Mouse (Mus musculus) midbrain, embryonic 11.5 days (tissue): ENCODE measurements around the gene Grtp1. TPM values are rescaled to one million over a fixed set of nuclear protein-coding genes. Genes with fewer than 3 reads are reported as not detected.

Experiments
- ATAC-seq: fragments of 200-750 bp; cut with Nextera tagmentation; 2 replicates; pipeline ENCODE4 v1.8.0; 2017; ENCODE audit warnings: moderate TSS enrichment, moderate library complexity; ENCODE audit not compliant: low FRiP score
- DNase-seq: peaks from one replicate; pipeline ENCODE4 v3.0.0; 2015; ENCODE audit warnings: low spot score; ENCODE audit errors: missing footprints
- H3K27ac ChIP-seq: fragments of 300-500 bp; sonication (generic); 2 replicates; pipeline ENCODE4 v1.5.1; 2014; ENCODE audit warnings: low read depth, low read length
- H3K27me3 ChIP-seq: fragments of 300-500 bp; sonication (generic); 2 replicates; pipeline ENCODE4 v1.6.1; 2014; ENCODE audit warnings: mild to moderate bottlenecking, low read length, moderate library complexity, mixed read lengths; ENCODE audit not compliant: control insufficient read depth, insufficient read depth
- H3K36me3 ChIP-seq: fragments of 300-500 bp; sonication (generic); 2 replicates; pipeline ENCODE4 v1.6.1; 2014; ENCODE audit warnings: mild to moderate bottlenecking, low read length, moderate library complexity, mixed read lengths; ENCODE audit not compliant: control insufficient read depth, insufficient read depth
- H3K4me1 ChIP-seq: fragments of 300-500 bp; sonication (generic); 2 replicates; pipeline ENCODE4 v1.6.1; 2014; ENCODE audit warnings: low read length; ENCODE audit not compliant: control insufficient read depth, insufficient read depth
- H3K4me2 ChIP-seq: fragments of 300-500 bp; sonication (generic); 2 replicates; pipeline ENCODE4 v1.6.1; 2014; ENCODE audit warnings: mild to moderate bottlenecking, moderate library complexity
- H3K4me3 ChIP-seq: fragments of 300-500 bp; sonication (generic); 2 replicates; pipeline ENCODE4 v1.5.1; 2014; ENCODE audit warnings: low read depth, low read length
- H3K9ac ChIP-seq: fragments of 300-500 bp; sonication (generic); 2 replicates; pipeline ENCODE4 v1.6.1; 2014; ENCODE audit warnings: low read length
- H3K9me3 ChIP-seq: fragments of 300-500 bp; sonication (generic); 2 replicates; pipeline ENCODE4 v1.6.1; 2016; ENCODE audit warnings: low read length; ENCODE audit not compliant: control insufficient read depth
- WGBS: fragments of 180-500 bp; shearing (Covaris S2); extraction: QIAGEN DNeasy Blood & Tissue Kit; methylation state at CpG from one replicate; pipeline ENCODE4 v1.1.7; 2014; 5-methylcytosine and 5-hydroxymethylcytosine counted together
- polyA plus RNA-seq: library from polyadenylated mRNA; unstranded; fragments of >200 nt; fragmentation: Nextera tagmentation; extraction: Ambion mirVana; gene quantifications from 2 replicates; pipeline ENCODE4 v1.2.1, GENCODE M21; 2014

Gene Grtp1
- 20.9 and 22.0 TPM in 2 replicates for polyA plus RNA-seq

DNA sequence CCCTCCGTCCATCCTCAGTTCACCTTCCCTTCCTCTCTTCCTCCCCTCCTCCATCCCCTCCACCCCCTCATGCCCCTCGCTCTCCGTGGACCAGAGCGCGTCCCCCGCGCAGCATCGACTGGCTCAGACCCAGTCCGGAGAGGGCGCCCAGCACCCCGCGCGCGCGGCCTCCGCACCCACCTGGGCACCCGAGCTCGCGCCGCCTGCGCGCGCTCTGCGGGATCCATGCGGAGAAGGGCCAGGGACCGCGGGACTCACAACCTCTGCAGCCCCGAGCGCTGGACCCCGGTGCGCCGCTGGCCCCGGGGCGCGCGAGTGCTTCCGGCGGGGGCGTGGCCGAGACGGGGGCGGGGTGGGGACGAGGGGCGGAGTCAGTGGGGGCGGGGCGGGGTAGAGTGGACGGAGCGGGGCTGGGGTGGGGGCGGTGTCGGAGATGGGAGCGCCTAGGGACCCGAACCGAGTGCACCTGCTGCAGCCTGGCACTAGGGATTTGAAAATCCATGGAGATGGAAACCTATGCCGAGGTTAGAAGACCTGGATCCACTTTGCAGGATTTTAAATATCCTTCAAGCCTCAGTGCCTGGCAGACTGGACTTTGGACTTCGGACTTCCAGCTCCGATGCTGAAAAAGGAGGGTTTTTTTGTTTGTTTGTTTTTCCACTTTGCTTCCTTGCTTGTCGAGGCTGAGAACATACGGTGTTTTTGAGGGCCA, at the start of gene Grtp1:
TSS of gene Grtp1 (minus strand) at position 320 of the 712 bp plus-strand sequence.
- ATAC-seq: peak; percentile 87
- H3K4me1 ChIP-seq: peaks cover 6% of the 10 kb centered on the region; the same call in 1 of the 2 replicates
- DNase-seq: peak; percentile 95
- WGBS: 1% methylated on average over 58 of the region's 58 CpGs
- H3K4me3 ChIP-seq: peak within 1 kb of the TSS; percentile 78
- no peak within 1 kb of the TSS for H3K27ac ChIP-seq
- peak within 1 kb of the TSS; percentile 90 for H3K4me2 ChIP-seq
- H3K9me3 ChIP-seq: no peaks in the 10 kb centered on the region
- peak within 1 kb of the TSS; percentile 74 for H3K9ac ChIP-seq
- H3K36me3 ChIP-seq: no peaks in the 10 kb centered on the region
- peaks cover 22% of the 10 kb centered on the region for H3K27me3 ChIP-seq

- no peak for DNase-seq
- H3K27ac ChIP-seq: no peak overlapping the region
- no peaks in the 10 kb centered on the region for H3K27me3 ChIP-seq
- no peak for ATAC-seq
- no peak overlapping the region for H3K9ac ChIP-seq
- no peaks in the 10 kb centered on the region for H3K9me3 ChIP-seq
- WGBS: 91% methylated on average over 11 of the region's 11 CpGs
- no peak overlapping the region for H3K4me3 ChIP-seq
- no peak overlapping the region for H3K4me2 ChIP-seq
- no peaks in the 10 kb centered on the region for H3K36me3 ChIP-seq
- H3K4me1 ChIP-seq: no peaks in the 10 kb centered on the region
Measured at GRCm38 (mm10) chr8:13244343-13244880, 44.0 kb upstream of the Grtp1 start.

DNA sequence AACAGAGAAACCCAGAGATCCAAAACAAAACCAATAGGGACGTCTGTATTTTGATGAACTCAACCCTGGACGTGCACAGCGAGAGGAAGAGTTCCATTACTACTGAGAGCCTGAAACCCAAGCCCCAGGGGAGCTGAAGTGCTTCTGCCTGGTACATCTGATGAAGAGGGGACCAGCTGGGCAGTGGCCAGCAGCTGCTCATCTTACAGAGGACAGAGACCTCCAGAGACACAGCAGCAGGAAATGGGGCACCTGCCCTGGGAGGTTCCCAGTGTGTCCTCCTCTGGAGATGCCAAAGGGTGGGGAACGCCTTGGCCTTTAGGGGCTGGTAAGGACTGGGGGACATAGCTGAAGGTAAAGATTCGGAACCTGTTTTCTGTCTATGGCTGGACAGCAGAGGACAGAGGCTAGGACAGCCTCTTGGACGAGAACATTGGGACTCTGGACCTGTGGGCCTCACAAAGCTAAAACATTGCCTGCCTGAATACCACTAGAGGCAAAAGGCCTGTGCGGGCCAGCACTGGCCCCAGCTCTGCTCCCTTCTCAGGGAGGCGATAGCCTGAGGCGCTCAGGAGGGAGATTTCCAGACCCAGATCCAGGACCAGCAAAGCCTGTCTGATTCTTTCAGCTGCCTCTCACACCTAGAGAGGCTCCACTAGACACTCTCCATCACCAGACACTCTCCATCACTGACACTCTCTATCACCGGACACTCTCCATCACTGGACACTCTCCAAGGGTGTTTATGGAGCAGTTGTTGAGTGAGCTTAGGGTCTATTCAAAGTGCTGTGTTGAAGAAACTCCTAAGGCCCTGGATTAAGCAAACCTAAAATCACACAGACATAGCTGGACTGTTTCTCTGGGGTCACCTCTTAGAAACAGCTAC, 42.8 kb upstream of the Grtp1 start:
- H3K4me2 ChIP-seq: no peak overlapping the region
- no peaks in the 10 kb centered on the region for H3K4me1 ChIP-seq
- no peaks in the 10 kb centered on the region for H3K36me3 ChIP-seq
- no peak overlapping the region for H3K27ac ChIP-seq
- no peak overlapping the region for H3K9ac ChIP-seq
- DNase-seq (no peak), ATAC-seq (no peak)
- WGBS: 89% methylated on average over 10 of the region's 10 CpGs
- H3K27me3 ChIP-seq: no peaks in the 10 kb centered on the region
- H3K9me3 ChIP-seq: no peaks in the 10 kb centered on the region
- no peak overlapping the region for H3K4me3 ChIP-seq

GRCm38 (mm10) chr8:13240691-13241090, 40.3 kb upstream of the Grtp1 start:
- H3K4me3 ChIP-seq: no peak overlapping the region
- ATAC-seq (no peak), DNase-seq (no peak)
- no peak overlapping the region for H3K9ac ChIP-seq
- WGBS: 80% methylated on average over 7 of the region's 7 CpGs
- H3K36me3 ChIP-seq: no peaks in the 10 kb centered on the region
- no peaks in the 10 kb centered on the region for H3K27me3 ChIP-seq
- H3K9me3 ChIP-seq: no peaks in the 10 kb centered on the region
- no peak overlapping the region for H3K4me2 ChIP-seq
- no peak overlapping the region for H3K27ac ChIP-seq
- H3K4me1 ChIP-seq: no peaks in the 10 kb centered on the region

GRCm38 (mm10) chr8:13240055-13240454, 39.6 kb upstream of the Grtp1 start:
- no peak overlapping the region for H3K27ac ChIP-seq
- WGBS: 94% methylated on average over 9 of the region's 9 CpGs
- no peaks in the 10 kb centered on the region for H3K9me3 ChIP-seq
- no peaks in the 10 kb centered on the region for H3K27me3 ChIP-seq
- no peaks in the 10 kb centered on the region for H3K4me1 ChIP-seq
- no peaks in the 10 kb centered on the region for H3K36me3 ChIP-seq
- ATAC-seq (no peak), DNase-seq (no peak)
- no peak overlapping the region for H3K4me3 ChIP-seq
- no peak overlapping the region for H3K9ac ChIP-seq
- no peak overlapping the region for H3K4me2 ChIP-seq

DNA sequence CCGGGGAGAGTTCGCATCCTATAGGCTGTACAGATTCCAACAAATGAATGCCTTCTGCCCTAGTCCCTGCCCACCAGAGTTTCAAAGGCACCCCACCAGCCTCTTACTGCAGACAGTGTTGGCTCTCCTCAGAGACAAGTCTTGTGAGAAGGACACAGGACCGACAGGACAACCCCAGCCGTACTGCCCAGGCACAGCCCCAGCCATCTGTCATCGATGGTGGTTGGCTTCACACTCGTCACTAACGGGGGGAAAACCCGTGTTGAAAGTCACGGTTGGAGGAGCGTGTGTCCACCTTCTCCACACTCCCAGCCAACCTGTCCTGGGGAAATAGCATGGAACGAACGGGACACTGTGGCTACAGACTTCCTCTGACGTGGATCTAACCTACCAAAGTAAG, 34.4 kb upstream of the Grtp1 start:
- Histone ChIP-seq H3K4me2 (no peak overlapping the region), H3K36me3 (no peaks in the 10 kb centered on the region), H3K4me3 (no peak overlapping the region), H3K9me3 (no peaks in the 10 kb centered on the region), H3K4me1 (no peaks in the 10 kb centered on the region), H3K27ac (no peak overlapping the region), H3K9ac (no peak overlapping the region), H3K27me3 (no peaks in the 10 kb centered on the region)
- 90% methylated on average over 13 of the region's 13 CpGs for WGBS
- DNase-seq (no peak), ATAC-seq (no peak)

DNA sequence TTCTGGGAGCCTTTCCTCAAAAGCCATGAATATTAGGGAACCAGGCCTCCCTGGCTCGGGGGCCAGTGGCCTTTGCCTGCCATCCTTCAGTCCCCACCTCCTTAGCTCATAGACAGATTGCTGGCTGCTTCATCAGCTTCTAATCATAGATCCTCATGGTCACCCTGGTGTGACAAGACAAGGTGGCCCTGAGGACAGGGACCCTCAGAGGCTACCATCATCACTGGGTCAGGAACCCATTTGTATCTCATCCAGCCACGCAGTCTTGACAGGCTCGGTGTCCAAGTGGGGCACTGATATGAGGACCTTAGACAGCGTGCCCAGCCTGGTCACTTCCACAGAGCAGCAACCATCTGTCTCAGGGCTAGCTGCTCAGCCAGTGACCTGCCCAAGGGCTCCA, 30.1 kb upstream of the Grtp1 start:
- Histone ChIP-seq H3K9me3 (no peaks in the 10 kb centered on the region), H3K36me3 (no peaks in the 10 kb centered on the region), H3K9ac (no peak overlapping the region), H3K4me2 (no peak overlapping the region), H3K4me1 (peaks cover 5% of the 10 kb centered on the region; the same call in 1 of the 2 replicates), H3K27me3 (no peaks in the 10 kb centered on the region), H3K4me3 (no peak overlapping the region), H3K27ac (no peak overlapping the region)
- DNase-seq: no peak
- ATAC-seq: no peak
- WGBS: 94% methylated on average over 4 of the region's 4 CpGs

GRCm38 (mm10) chr8:13229802-13230201, 29.4 kb upstream of the Grtp1 start:
- DNase-seq: no peak
- no peak overlapping the region for H3K4me2 ChIP-seq
- 90% methylated on average over 12 of the region's 12 CpGs for WGBS
- H3K4me3 ChIP-seq: no peak overlapping the region
- H3K9ac ChIP-seq: no peak overlapping the region
- H3K27me3 ChIP-seq: no peaks in the 10 kb centered on the region
- peaks cover 5% of the 10 kb centered on the region; the same call in 1 of the 2 replicates for H3K4me1 ChIP-seq
- ATAC-seq: no peak
- H3K27ac ChIP-seq: no peak overlapping the region
- no peaks in the 10 kb centered on the region for H3K9me3 ChIP-seq
- no peaks in the 10 kb centered on the region for H3K36me3 ChIP-seq
